Mouse (Mus musculus) neural tube, embryonic 11.5 days (tissue): ENCODE data around the gene Pxdn. TPM values are rescaled to one million over a fixed set of nuclear protein-coding genes. Genes with fewer than 3 reads are reported as not detected.

ENCODE experiments used
- ATAC-seq: fragments of 200-750 bp; cut with Nextera tagmentation; 2 replicates; pipeline ENCODE4 v1.8.0; 2017; ENCODE audit warnings: moderate number of reproducible peaks, mild to moderate bottlenecking, moderate TSS enrichment, moderate library complexity; ENCODE audit not compliant: insufficient read depth, low FRiP score, low TSS enrichment
- DNase-seq: peaks from one replicate; pipeline ENCODE4 v3.0.0-alpha.2; 2015; ENCODE audit warnings: low spot score
- H3K27ac ChIP-seq: fragments of 300-500 bp; sonication (generic); 2 replicates; pipeline ENCODE4 v1.5.1; 2014; ENCODE audit warnings: low read depth, mild to moderate bottlenecking, low read length
- H3K27me3 ChIP-seq: fragments of 300-500 bp; sonication (generic); 2 replicates; pipeline ENCODE4 v1.6.1; 2014; ENCODE audit warnings: mild to moderate bottlenecking, low read length, mixed read lengths; ENCODE audit not compliant: control insufficient read depth, insufficient read depth
- H3K36me3 ChIP-seq: fragments of 300-500 bp; sonication (generic); 2 replicates; pipeline ENCODE4 v1.6.1; 2014; ENCODE audit warnings: mild to moderate bottlenecking, low read length, moderate library complexity, mixed read lengths; ENCODE audit not compliant: control insufficient read depth, insufficient read depth
- H3K4me1 ChIP-seq: fragments of 300-500 bp; sonication (generic); 2 replicates; pipeline ENCODE4 v1.6.1; 2014; ENCODE audit warnings: low read length, mixed read lengths; ENCODE audit not compliant: control insufficient read depth, insufficient read depth
- H3K4me2 ChIP-seq: fragments of 300-500 bp; sonication (generic); 2 replicates; pipeline ENCODE4 v1.6.1; 2014; ENCODE audit warnings: low read depth, mild to moderate bottlenecking, moderate library complexity
- H3K4me3 ChIP-seq: fragments of 300-500 bp; sonication (generic); 2 replicates; pipeline ENCODE4 v1.5.1; 2014; ENCODE audit warnings: low read depth, low read length
- H3K9ac ChIP-seq: fragments of 300-500 bp; sonication (generic); 2 replicates; pipeline ENCODE4 v1.6.1; 2014; ENCODE audit warnings: mild to moderate bottlenecking, low read length
- H3K9me3 ChIP-seq: fragments of 300-500 bp; sonication (generic); 2 replicates; pipeline ENCODE4 v1.6.1; 2016; ENCODE audit warnings: low read length; ENCODE audit not compliant: control insufficient read depth
- WGBS: fragments of 180-500 bp; shearing (Covaris S2); extraction: QIAGEN DNeasy Blood & Tissue Kit; methylation state at CpG from one replicate; pipeline ENCODE4 v1.1.7; 2014; 5-methylcytosine and 5-hydroxymethylcytosine counted together
- polyA plus RNA-seq: library from polyadenylated mRNA; unstranded; fragments of >200 nt; fragmentation: Nextera tagmentation; extraction: Ambion mirVana; gene quantifications from 2 replicates; pipeline ENCODE4 v1.2.1, GENCODE M21; 2014

The Pxdn gene
- polyA plus RNA-seq, 1 experiment from 2014 or later: 93.5 TPM

GRCm38 (mm10) chr12:30023491-30023890, 86.1 kb downstream of the Pxdn start:
- Histone ChIP-seq H3K9me3 (no peaks in the 10 kb centered on the region), H3K4me2 (no peak overlapping the region), H3K27ac (no peak overlapping the region), H3K27me3 (no peaks in the 10 kb centered on the region), H3K36me3 (no peaks in the 10 kb centered on the region), H3K4me3 (no peak overlapping the region), H3K9ac (no peak overlapping the region), H3K4me1 (no peaks in the 10 kb centered on the region)
- DNase-seq (no peak), ATAC-seq (no peak)
- WGBS: 47% methylated on average over 3 of the region's 3 CpGs

GRCm38 (mm10) chr12:30024264-30024825, 86.9 kb downstream of the Pxdn start:
- Histone ChIP-seq H3K4me3 (no peak overlapping the region), H3K9ac (no peak overlapping the region), H3K4me2 (no peak overlapping the region), H3K27me3 (no peaks in the 10 kb centered on the region), H3K4me1 (no peaks in the 10 kb centered on the region), H3K36me3 (no peaks in the 10 kb centered on the region), H3K9me3 (no peaks in the 10 kb centered on the region), H3K27ac (no peak overlapping the region)
- ATAC-seq: no peak
- no peak for DNase-seq
- 57% methylated on average over 2 of the region's 2 CpGs for WGBS

- no peak overlapping the region for H3K27ac ChIP-seq
- H3K9ac ChIP-seq: no peak overlapping the region
- DNase-seq (no peak), ATAC-seq (no peak)
- H3K27me3 ChIP-seq: no peaks in the 10 kb centered on the region
- no peak overlapping the region for H3K4me2 ChIP-seq
- no peaks in the 10 kb centered on the region for H3K36me3 ChIP-seq
- WGBS: 75% methylated on average over 3 of the region's 3 CpGs
- H3K4me1 ChIP-seq: no peaks in the 10 kb centered on the region
- H3K4me3 ChIP-seq: no peak overlapping the region
- H3K9me3 ChIP-seq: no peaks in the 10 kb centered on the region
These were observed 90.4 kb downstream of the Pxdn start for GRCm38 (mm10) chr12:30027721-30028340.

- no peak overlapping the region for H3K9ac ChIP-seq
- no peaks in the 10 kb centered on the region for H3K27me3 ChIP-seq
- ATAC-seq: no peak
- H3K36me3 ChIP-seq: no peaks in the 10 kb centered on the region
- H3K4me2 ChIP-seq: no peak overlapping the region
- no peaks in the 10 kb centered on the region for H3K4me1 ChIP-seq
- WGBS: 89% methylated on average over 1 of the region's 1 CpGs
- H3K27ac ChIP-seq: no peak overlapping the region
- no peak for DNase-seq
- H3K4me3 ChIP-seq: no peak overlapping the region
- no peaks in the 10 kb centered on the region for H3K9me3 ChIP-seq
These were observed 91.7 kb downstream of the Pxdn start for GRCm38 (mm10) chr12:30029111-30029510.

- no peak for ATAC-seq
- H3K4me3 ChIP-seq: no peak overlapping the region
- no peaks in the 10 kb centered on the region for H3K36me3 ChIP-seq
- H3K9me3 ChIP-seq: no peaks in the 10 kb centered on the region
- H3K9ac ChIP-seq: no peak overlapping the region
- no peak overlapping the region for H3K4me2 ChIP-seq
- DNase-seq: no peak
- no peaks in the 10 kb centered on the region; the same call in 1 of the 2 replicates for H3K4me1 ChIP-seq
- 86% methylated on average over 5 of the region's 5 CpGs for WGBS
- no peak overlapping the region for H3K27ac ChIP-seq
- H3K27me3 ChIP-seq: no peaks in the 10 kb centered on the region
These were observed 93.2 kb downstream of the Pxdn start for GRCm38 (mm10) chr12:30030571-30030970.

- no peaks in the 10 kb centered on the region for H3K27me3 ChIP-seq
- no peak for ATAC-seq
- 86% methylated on average over 5 of the region's 5 CpGs for WGBS
- no peak overlapping the region for H3K4me3 ChIP-seq
- no peaks in the 10 kb centered on the region; the same call in 1 of the 2 replicates for H3K4me1 ChIP-seq
- no peaks in the 10 kb centered on the region for H3K9me3 ChIP-seq
- no peaks in the 10 kb centered on the region for H3K36me3 ChIP-seq
- no peak for DNase-seq
- no peak overlapping the region for H3K4me2 ChIP-seq
- H3K27ac ChIP-seq: no peak overlapping the region
- H3K9ac ChIP-seq: no peak overlapping the region
These were observed 97.3 kb downstream of the Pxdn start for GRCm38 (mm10) chr12:30034681-30035080.

GRCm38 (mm10) chr12:30035406-30035805, 98.0 kb downstream of the Pxdn start:
- H3K27me3 ChIP-seq: no peaks in the 10 kb centered on the region
- no peak overlapping the region for H3K9ac ChIP-seq
- WGBS: 23% methylated on average over 1 of the region's 1 CpGs
- H3K4me1 ChIP-seq: no peaks in the 10 kb centered on the region; the same call in 1 of the 2 replicates
- no peaks in the 10 kb centered on the region for H3K36me3 ChIP-seq
- H3K4me2 ChIP-seq: no peak overlapping the region
- no peaks in the 10 kb centered on the region for H3K9me3 ChIP-seq
- no peak overlapping the region for H3K27ac ChIP-seq
- DNase-seq: no peak
- no peak for ATAC-seq
- no peak overlapping the region for H3K4me3 ChIP-seq

- H3K4me3 ChIP-seq: no peak overlapping the region
- no peaks in the 10 kb centered on the region for H3K27me3 ChIP-seq
- no peak overlapping the region for H3K9ac ChIP-seq
- no peak for ATAC-seq
- H3K4me1 ChIP-seq: no peaks in the 10 kb centered on the region; the same call in 1 of the 2 replicates
- no peak overlapping the region for H3K4me2 ChIP-seq
- H3K36me3 ChIP-seq: no peaks in the 10 kb centered on the region
- no peak for DNase-seq
- H3K27ac ChIP-seq: no peak overlapping the region
- no peaks in the 10 kb centered on the region for H3K9me3 ChIP-seq
These were observed 98.6 kb downstream of the Pxdn start for GRCm38 (mm10) chr12:30035841-30036568.
